Mouse (Mus musculus): ENCODE results near the gene Il2rb. TPM values are rescaled to one million over a fixed set of nuclear protein-coding genes. Genes with fewer than 3 reads are reported as not detected.

Il2rb gene
- polyA plus RNA-seq (2014; fragmentation: Nextera tagmentation; extraction: Ambion mirVana), result 0.34 and 0.41 TPM in 2 replicates

DNA sequence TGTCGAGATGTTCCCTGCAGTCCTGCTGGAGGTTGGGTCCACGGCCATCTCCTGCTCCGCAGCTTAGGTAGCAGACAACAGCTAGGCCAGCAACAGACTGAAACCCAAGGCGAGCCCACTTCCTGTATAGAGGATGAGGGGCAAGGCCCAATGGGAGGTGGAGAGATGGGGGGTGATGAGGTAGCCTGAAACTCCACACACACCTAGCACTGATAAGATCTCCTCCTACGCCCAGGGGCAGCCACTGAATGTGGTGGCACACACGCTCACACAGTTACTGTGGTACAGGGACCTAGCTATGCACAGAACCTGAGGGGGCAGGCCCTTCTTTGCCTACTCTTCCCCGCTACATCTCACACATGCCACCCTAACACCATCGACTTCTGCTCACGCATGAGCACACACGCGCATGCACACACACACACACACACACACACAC is at the start of gene Il2rb:
Gene Il2rb, minus strand, starts transcription at position 304 of the 439 bp plus-strand sequence.
- 81% methylated on average over 11 of the region's 11 CpGs for WGBS
- no peaks in the 10 kb centered on the region for H3K9me3 ChIP-seq (ENCODE audit: control insufficient read depth, low read depth, low read length)
- H3K4me1 ChIP-seq (ENCODE audit: control insufficient read depth, insufficient read depth, low read length), result no peaks in the 10 kb centered on the region
- no peaks in the 10 kb centered on the region for H3K27me3 ChIP-seq (ENCODE audit: control insufficient read depth, insufficient read depth, low read length)
- no peak within 1 kb of the TSS for H3K9ac ChIP-seq (replicated peaks; ENCODE audit: low read depth, low read length)
- H3K4me3 ChIP-seq (ENCODE audit: low read depth, low read length), result no peak within 1 kb of the TSS
- H3K36me3 ChIP-seq (ENCODE audit: control insufficient read depth, insufficient read depth, low read length), result no peaks in the 10 kb centered on the region
- H3K4me2 ChIP-seq (replicated peaks; ENCODE audit: low read depth, low read length), result no peak within 1 kb of the TSS
- no peak within 1 kb of the TSS for H3K27ac ChIP-seq (ENCODE audit: low read length)
- ATAC-seq (ENCODE audit: insufficient number of reproducible peaks, insufficient read depth, low FRiP score, low read depth), result no peak

DNA sequence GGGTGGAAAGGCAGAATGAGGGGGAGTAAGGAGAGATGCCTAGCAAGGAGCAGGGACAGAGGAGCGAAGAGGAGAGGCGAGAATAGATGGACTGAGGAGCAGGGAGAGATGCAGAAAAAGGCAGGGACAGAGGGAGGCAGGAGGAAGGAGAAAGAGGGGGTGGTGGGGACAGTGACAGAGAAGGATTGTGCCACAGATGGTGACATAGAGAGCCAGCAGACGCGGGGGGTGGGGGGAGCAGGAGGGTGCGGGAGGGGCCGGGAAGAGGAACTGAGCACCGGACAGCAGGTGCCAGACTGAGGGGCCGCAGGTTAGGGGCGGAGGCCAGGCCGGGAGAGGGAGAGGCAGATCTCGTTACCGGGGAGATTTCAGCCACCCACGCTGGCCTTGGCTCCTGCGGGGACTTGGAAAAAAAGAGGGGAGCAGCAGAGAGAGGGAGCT is 49.5 kb upstream of the Il2rb start, which contains the start of gene Sstr3:
Gene Sstr3, minus strand, starts transcription at position 125 of the 441 bp plus-strand sequence.
- Histone ChIP-seq H3K27ac (ENCODE audit: low read length) (no peak within 1 kb of the TSS), H3K4me2 (replicated peaks; ENCODE audit: low read depth, low read length) (no peak within 1 kb of the TSS), H3K9ac (replicated peaks; ENCODE audit: low read depth, low read length) (no peak within 1 kb of the TSS), H3K4me1 (ENCODE audit: control insufficient read depth, insufficient read depth, low read length) (peaks cover 13% of the 10 kb centered on the region; the same call in 1 of the 2 replicates), H3K9me3 (ENCODE audit: control insufficient read depth, low read depth, low read length) (no peaks in the 10 kb centered on the region), H3K27me3 (ENCODE audit: control insufficient read depth, insufficient read depth, low read length) (no peaks in the 10 kb centered on the region), H3K36me3 (ENCODE audit: control insufficient read depth, insufficient read depth, low read length) (no peaks in the 10 kb centered on the region), H3K4me3 (ENCODE audit: low read depth, low read length) (no peak within 1 kb of the TSS)
- 6% methylated on average over 14 of the region's 14 CpGs for WGBS
- no peak for ATAC-seq (ENCODE audit: insufficient number of reproducible peaks, insufficient read depth, low FRiP score, low read depth)

- 78% methylated on average over 15 of the region's 15 CpGs for WGBS
- Histone ChIP-seq H3K4me2 (replicated peaks; ENCODE audit: low read depth, low read length) (no peak overlapping the region), H3K27me3 (ENCODE audit: control insufficient read depth, insufficient read depth, low read length) (no peaks in the 10 kb centered on the region), H3K36me3 (ENCODE audit: control insufficient read depth, insufficient read depth, low read length) (no peaks in the 10 kb centered on the region), H3K9me3 (ENCODE audit: control insufficient read depth, low read depth, low read length) (no peaks in the 10 kb centered on the region), H3K4me1 (ENCODE audit: control insufficient read depth, insufficient read depth, low read length) (peaks cover 13% of the 10 kb centered on the region; the same call in 1 of the 2 replicates), H3K9ac (replicated peaks; ENCODE audit: low read depth, low read length) (no peak overlapping the region), H3K4me3 (ENCODE audit: low read depth, low read length) (no peak overlapping the region), H3K27ac (ENCODE audit: low read length) (no peak overlapping the region)
- no peak for ATAC-seq (ENCODE audit: insufficient number of reproducible peaks, insufficient read depth, low FRiP score, low read depth)
Observed at GRCm38 (mm10) chr15:78544041-78544440, 49.0 kb upstream of the Il2rb start.

DNA sequence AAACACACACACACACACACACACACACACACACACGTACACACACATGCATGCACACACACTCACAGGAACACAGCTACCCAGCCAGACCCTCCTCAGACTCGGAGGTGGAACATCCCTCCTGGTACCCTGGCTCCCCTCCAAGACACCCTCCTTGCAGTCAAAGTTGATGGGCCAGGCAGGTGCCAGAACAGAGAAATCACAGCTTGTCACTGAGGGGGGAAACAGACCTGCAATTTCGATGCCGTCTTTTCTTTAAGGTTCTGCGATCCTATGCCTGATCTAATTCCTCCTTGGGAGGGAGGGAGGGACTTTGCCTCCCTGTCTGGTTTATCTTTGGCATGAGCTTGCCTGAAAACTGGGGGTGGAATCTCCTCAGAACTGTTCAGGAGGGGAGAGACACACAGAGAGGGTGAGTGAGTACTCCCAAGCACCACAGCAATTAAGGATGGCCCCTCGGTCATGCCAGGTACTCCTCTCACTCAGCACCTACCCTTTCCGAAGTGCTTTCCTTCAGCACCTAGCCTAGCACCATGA is 47.8 kb upstream of the Il2rb start:
- Histone ChIP-seq H3K27ac (ENCODE audit: low read length) (no peak overlapping the region), H3K9me3 (ENCODE audit: control insufficient read depth, low read depth, low read length) (no peaks in the 10 kb centered on the region), H3K4me1 (ENCODE audit: control insufficient read depth, insufficient read depth, low read length) (peaks cover 6% of the 10 kb centered on the region; the same call in 1 of the 2 replicates), H3K9ac (replicated peaks; ENCODE audit: low read depth, low read length) (no peak overlapping the region), H3K27me3 (ENCODE audit: control insufficient read depth, insufficient read depth, low read length) (no peaks in the 10 kb centered on the region), H3K4me2 (replicated peaks; ENCODE audit: low read depth, low read length) (no peak overlapping the region), H3K36me3 (ENCODE audit: control insufficient read depth, insufficient read depth, low read length) (no peaks in the 10 kb centered on the region), H3K4me3 (ENCODE audit: low read depth, low read length) (no peak overlapping the region)
- WGBS, result 55% methylated on average over 7 of the region's 7 CpGs
- no peak for ATAC-seq (ENCODE audit: insufficient number of reproducible peaks, insufficient read depth, low FRiP score, low read depth)

GRCm38 (mm10) chr15:78542098-78542766 is 47.2 kb upstream of the Il2rb start:
- H3K36me3 ChIP-seq (ENCODE audit: control insufficient read depth, insufficient read depth, low read length), result no peaks in the 10 kb centered on the region
- no peak overlapping the region for H3K4me3 ChIP-seq (ENCODE audit: low read depth, low read length)
- H3K27me3 ChIP-seq (ENCODE audit: control insufficient read depth, insufficient read depth, low read length), result no peaks in the 10 kb centered on the region
- H3K4me1 ChIP-seq (ENCODE audit: control insufficient read depth, insufficient read depth, low read length), result 0 out of 2 replicates have a peak, but pooled peaks cover 6% of the 10 kb centered on the region
- no peaks in the 10 kb centered on the region for H3K9me3 ChIP-seq (ENCODE audit: control insufficient read depth, low read depth, low read length)
- no peak overlapping the region for H3K4me2 ChIP-seq (replicated peaks; ENCODE audit: low read depth, low read length)
- H3K9ac ChIP-seq (replicated peaks; ENCODE audit: low read depth, low read length), result no peak overlapping the region
- no peak overlapping the region for H3K27ac ChIP-seq (ENCODE audit: low read length)
- 75% methylated on average over 3 of the region's 3 CpGs for WGBS
- ATAC-seq (ENCODE audit: insufficient number of reproducible peaks, insufficient read depth, low FRiP score, low read depth), result no peak

- H3K9ac ChIP-seq (replicated peaks; ENCODE audit: low read depth, low read length), result no peak overlapping the region; the same call in 1 of the 2 replicates
- no peaks in the 10 kb centered on the region for H3K9me3 ChIP-seq (ENCODE audit: control insufficient read depth, low read depth, low read length)
- no peak overlapping the region for H3K4me3 ChIP-seq (ENCODE audit: low read depth, low read length)
- H3K36me3 ChIP-seq (ENCODE audit: control insufficient read depth, insufficient read depth, low read length), result no peaks in the 10 kb centered on the region
- WGBS, result 40% methylated on average over 3 of the region's 3 CpGs
- no peak overlapping the region for H3K4me2 ChIP-seq (replicated peaks; ENCODE audit: low read depth, low read length)
- 0 out of 2 replicates have a peak, but pooled peaks cover 6% of the 10 kb centered on the region for H3K4me1 ChIP-seq (ENCODE audit: control insufficient read depth, insufficient read depth, low read length)
- no peak for ATAC-seq (ENCODE audit: insufficient number of reproducible peaks, insufficient read depth, low FRiP score, low read depth)
- no peak overlapping the region for H3K27ac ChIP-seq (ENCODE audit: low read length)
- H3K27me3 ChIP-seq (ENCODE audit: control insufficient read depth, insufficient read depth, low read length), result no peaks in the 10 kb centered on the region
Observed at GRCm38 (mm10) chr15:78541606-78542005, 46.5 kb upstream of the Il2rb start.

DNA sequence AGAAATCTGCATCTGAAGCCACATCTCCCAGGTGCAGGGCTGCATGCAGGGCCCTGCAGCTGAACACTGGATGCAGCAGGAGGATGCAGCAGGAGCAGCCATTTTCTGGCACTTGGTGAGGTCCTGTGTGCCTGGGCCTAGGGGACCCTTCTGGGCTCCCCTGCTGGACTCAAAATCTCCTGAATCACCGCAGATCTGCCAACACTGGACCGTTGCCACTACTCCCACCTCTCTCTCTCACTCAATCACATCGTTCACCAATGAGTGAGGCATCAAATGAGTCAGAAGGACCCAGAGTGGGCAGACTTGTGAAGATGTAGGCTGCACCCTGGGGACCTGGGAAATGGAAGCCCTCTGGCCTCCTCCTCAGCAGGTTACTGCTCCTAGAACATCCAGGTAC is 46.0 kb upstream of the Il2rb start:
- no peak for ATAC-seq (ENCODE audit: insufficient number of reproducible peaks, insufficient read depth, low FRiP score, low read depth)
- H3K27ac ChIP-seq (ENCODE audit: low read length), result no peak overlapping the region
- no peak overlapping the region for H3K9ac ChIP-seq (replicated peaks; ENCODE audit: low read depth, low read length)
- no peaks in the 10 kb centered on the region for H3K27me3 ChIP-seq (ENCODE audit: control insufficient read depth, insufficient read depth, low read length)
- no peak overlapping the region for H3K4me2 ChIP-seq (replicated peaks; ENCODE audit: low read depth, low read length)
- H3K4me3 ChIP-seq (ENCODE audit: low read depth, low read length), result no peak overlapping the region
- H3K4me1 ChIP-seq (ENCODE audit: control insufficient read depth, insufficient read depth, low read length), result 0 out of 2 replicates have a peak, but pooled peaks cover 6% of the 10 kb centered on the region
- H3K36me3 ChIP-seq (ENCODE audit: control insufficient read depth, insufficient read depth, low read length), result no peaks in the 10 kb centered on the region
- H3K9me3 ChIP-seq (ENCODE audit: control insufficient read depth, low read depth, low read length), result no peaks in the 10 kb centered on the region
- WGBS, result 78% methylated on average over 3 of the region's 3 CpGs

DNA sequence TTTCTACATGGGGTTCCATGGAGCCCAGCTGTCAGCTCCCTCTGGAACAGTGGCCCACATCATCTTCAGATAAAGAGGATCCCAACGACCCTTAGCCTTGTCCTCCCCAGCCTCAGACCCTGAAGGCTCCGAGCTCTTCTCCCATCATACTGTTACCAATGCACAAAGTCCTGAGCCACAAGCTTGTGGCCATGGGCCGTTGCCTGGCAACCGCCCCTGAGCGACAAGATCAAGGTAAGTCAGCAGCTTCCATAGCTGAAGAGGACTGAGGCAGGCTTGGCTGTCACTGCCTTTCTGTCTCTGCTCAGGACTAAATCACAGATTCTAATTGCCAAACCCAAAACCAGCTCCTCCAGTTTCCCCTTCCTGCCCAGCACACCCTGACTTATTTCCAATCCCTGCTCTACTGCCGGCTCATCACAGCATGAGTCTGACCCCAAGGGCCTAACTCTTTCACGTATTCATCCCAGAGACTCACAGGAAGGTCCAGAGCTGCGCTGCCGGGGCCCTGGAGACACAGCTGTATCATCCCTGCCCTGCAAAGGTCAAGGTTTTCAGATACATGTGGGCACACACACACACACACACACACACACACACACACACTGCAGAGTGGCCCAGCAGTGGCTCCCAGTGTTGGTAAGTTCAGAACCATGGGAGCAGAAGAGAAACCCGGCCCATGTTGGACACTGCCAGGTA is 40.8 kb upstream of the Il2rb start:
- H3K27ac ChIP-seq (ENCODE audit: low read length), result no peak overlapping the region
- H3K27me3 ChIP-seq (ENCODE audit: control insufficient read depth, insufficient read depth, low read length), result no peaks in the 10 kb centered on the region
- no peak for ATAC-seq (ENCODE audit: insufficient number of reproducible peaks, insufficient read depth, low FRiP score, low read depth)
- peaks cover 8% of the 10 kb centered on the region for H3K4me1 ChIP-seq (ENCODE audit: control insufficient read depth, insufficient read depth, low read length)
- no peaks in the 10 kb centered on the region for H3K9me3 ChIP-seq (ENCODE audit: control insufficient read depth, low read depth, low read length)
- no peak overlapping the region for H3K4me3 ChIP-seq (ENCODE audit: low read depth, low read length)
- H3K9ac ChIP-seq (replicated peaks; ENCODE audit: low read depth, low read length), result no peak overlapping the region
- WGBS, result 63% methylated on average over 10 of the region's 10 CpGs
- no peaks in the 10 kb centered on the region for H3K36me3 ChIP-seq (ENCODE audit: control insufficient read depth, insufficient read depth, low read length)
- H3K4me2 ChIP-seq (replicated peaks; ENCODE audit: low read depth, low read length), result no peak overlapping the region

Measured in stomach, embryonic 14.5 days (tissue).